Mouse (Mus musculus) lung, postnatal 14 days (tissue): ENCODE measurements around the gene Icam4.

Experiments used
- DNase-seq: peaks from one replicate; pipeline ENCODE4 v3.0.0; 2021

The Icam4 gene

DNA sequence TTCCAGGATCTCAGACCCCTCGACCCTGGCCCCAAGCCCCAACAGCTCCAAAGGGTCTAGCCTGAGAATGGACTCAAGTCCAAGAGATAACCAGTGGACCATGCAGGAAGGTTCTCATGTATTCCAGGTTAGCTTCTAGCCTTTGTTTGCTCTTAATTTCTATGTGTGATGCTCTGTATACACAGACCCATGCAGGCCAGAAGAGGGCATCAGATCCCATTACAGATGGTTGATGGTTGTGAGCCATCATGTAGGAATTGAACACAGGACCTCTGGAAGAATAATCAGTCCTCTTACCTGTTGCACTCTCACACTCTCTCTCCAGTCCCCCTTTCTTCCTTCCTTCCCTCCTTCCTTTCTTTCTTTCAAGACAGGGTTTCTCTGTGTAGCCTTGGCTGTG lies 16.8 kb upstream of the Icam4 start:
- no peak for DNase-seq

DNA sequence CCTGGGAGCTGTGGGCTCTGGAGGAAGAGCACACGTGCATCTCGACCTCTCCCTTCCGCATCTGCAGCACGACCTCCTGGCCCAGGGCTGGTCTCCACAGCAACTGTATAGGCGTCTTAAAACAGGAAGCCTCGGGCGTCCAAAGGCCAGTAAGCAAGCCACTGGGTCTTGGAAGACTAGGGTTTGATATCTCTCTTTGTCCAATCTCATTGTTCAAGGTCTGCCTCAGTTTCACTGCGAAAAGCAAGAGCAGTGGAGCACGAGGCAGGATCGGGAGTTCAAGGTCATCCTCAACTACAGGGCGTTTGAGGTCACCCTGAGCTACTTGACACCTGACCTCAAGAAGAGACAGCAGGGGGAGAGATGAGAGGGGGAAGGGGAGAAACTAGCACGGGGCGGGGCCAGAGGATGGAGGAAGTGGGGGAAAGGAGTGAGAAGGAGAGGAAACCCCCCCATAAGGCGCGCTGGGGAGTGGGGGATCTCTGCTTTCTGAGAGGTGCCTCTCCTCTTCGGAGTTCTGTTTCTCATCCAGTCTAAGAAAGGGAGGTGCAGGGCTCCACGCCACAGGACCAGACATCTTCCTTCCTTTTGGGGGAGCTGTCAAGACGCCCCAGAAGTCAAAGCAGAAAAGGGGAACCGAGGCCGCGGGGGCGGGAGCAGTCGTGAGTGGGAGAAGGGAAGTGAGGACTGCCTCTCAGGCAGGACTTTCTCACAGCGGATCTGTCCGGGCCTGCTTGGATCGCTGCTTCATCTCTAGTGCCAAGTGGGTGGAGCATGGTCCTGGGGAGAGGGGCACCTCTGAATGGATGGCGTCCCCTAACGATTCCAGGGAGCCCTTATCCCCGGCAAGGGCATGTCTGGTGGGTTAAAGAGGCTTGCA lies 14.2 kb upstream of the Icam4 start:
- peak; percentile 73 for DNase-seq

- peak; percentile 86 for DNase-seq
These were observed 13.5 kb upstream of the Icam4 start, which contains the start of gene Icam1 for GRCm38 (mm10) chr9:21015571-21016130. Icam1 (plus strand) TSS chr9:21015985.

- no peak for DNase-seq
These were observed 12.6 kb upstream of the Icam4 start for GRCm38 (mm10) chr9:21016331-21017176.

DNA sequence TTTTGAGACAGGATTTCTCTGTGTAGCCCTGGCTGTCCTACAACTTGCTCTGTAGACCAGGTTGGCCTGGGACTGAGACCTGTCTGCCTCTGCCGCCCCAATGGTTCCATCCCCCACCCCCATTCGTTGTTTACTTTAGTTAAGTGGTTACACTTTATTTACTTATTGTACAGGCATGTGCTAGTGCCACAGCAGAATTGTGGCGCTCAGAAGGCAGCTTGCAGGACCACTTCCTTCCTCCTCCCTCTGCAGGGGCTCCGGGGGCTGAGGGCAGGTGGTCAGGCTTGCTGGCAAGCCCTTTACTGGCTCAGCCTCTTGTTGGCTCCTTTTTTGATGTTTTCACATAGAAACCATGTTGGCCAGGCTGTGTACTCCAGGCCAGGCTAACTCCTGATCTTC lies 12.0 kb upstream of the Icam4 start:
- DNase-seq, result no peak

DNA sequence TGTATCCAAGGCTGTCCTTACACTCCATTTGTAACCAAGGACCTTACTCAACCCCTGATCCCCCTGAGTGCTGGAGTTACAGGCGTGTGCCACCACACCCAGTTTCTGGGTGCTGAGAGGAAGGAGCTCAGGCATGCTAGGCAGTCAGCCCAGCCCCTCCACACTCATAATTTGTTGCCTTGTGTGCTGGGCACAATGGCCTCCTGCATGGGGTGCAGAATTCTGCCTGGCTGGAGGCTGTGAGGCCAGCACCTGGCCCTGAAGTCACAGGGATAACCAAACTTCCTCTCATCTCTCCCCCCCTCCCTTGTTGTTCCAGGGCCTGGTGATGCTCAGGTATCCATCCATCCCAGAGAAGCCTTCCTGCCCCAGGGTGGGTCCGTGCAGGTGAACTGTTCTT lies 10.6 kb upstream of the Icam4 start:
- DNase-seq, result no peak

DNA sequence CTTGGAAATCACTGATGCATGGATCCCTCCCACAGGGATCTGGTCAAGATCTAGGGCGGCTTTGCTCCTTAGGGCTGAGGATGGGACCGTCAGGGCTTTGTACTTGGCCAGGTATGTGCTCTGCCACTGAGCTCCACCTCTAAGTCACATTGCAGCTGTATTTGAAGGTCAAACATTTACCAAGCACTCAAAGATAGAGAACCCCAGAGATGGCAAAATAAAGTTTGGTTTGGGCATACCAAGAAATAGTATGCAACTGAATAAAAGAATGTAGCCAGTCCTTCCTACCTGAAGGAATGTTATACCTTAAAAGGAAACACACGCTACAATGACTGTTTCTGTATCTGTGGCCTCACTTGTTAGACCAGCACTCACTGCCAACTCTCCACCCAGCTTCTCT lies 7.8 kb upstream of the Icam4 start:
- DNase-seq, result no peak

DNA sequence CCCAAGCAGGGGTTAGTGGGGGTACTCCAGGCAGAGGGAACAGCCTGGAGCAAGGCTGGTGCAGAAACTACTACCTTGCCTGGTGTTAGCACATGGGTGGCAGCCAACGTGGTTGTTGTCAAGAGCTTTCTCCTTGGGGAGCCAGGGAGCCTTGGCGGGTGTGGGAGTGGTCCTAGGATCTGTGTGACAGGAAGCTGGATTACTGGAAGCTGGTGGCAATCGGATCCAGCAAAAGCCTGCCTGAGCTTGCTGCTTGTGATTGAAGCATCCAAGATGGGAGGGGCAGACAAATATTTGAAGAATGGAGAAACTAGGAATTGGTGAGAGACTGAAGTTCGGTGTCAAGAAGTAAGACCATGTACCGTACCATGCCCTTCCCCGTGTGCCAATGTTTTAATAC lies 6.9 kb upstream of the Icam4 start:
- no peak for DNase-seq

DNA sequence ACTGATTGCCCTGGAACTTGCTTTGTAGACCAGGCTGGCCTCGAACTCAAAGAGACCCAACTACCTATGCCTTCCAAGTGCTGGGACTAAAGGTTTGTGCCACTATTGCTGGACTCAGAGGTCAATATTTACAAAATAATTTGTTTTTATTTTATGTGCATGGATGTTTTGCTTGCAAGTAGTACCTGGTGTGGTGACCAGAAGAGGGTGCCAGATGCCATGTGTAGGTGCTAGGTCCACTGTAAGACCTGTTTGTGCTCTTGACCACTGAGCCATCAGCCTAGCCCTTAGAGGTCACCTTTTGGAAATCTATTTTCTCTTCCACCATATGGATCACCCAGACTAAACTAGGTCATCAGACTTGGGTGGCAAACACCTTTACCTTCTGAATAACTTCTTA lies 6.4 kb upstream of the Icam4 start:
- no peak for DNase-seq

DNA sequence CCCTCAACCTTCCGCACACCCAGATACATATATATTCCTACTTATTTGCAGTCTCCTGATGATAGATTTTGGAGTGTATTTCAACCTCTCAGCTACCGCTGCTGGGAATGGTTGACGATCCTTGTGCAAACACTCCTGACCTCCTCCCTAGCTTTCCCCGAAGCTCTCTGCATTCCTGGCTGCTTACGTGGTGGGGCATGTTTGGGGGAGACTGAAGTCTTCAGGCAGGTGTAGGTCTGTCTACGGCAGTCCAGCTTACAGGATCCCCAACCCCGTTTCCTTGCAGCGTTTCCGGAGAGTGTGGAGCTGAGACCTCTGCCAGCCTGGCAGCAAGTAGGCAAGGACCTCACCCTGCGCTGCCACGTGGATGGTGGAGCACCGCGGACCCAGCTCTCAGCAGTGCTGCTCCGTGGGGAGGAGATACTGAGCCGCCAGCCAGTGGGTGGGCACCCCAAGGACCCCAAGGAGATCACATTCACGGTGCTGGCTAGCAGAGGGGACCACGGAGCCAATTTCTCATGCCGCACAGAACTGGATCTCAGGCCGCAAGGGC lies 3.8 kb upstream of the Icam4 start:
- peak; percentile 60 for DNase-seq

DNA sequence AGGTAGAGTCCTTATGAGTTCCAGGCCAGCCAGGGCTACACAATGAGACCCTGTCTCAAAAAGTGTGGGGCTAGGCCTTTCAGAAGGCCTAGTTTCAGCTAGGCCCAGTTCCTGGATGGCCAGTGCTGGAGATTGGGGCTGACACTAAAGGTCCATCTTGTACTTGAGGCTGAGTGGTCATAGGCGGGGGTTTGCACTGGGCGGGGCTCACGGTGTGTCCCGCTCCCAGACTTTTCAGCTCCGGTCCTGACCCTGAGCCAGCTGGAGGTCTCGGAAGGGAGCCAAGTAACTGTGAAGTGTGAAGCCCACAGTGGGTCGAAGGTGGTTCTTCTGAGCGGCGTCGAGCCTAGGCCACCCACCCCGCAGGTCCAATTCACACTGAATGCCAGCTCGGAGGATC lies 2.3 kb upstream of the Icam4 start:
- no peak for DNase-seq

GRCm38 (mm10) chr9:21027774-21028290 lies 1.3 kb upstream of the Icam4 start:
- no peak for DNase-seq

GRCm38 (mm10) chr9:21028560-21029110 lies 538 bp upstream of the Icam4 start:
- DNase-seq, result no peak

DNA sequence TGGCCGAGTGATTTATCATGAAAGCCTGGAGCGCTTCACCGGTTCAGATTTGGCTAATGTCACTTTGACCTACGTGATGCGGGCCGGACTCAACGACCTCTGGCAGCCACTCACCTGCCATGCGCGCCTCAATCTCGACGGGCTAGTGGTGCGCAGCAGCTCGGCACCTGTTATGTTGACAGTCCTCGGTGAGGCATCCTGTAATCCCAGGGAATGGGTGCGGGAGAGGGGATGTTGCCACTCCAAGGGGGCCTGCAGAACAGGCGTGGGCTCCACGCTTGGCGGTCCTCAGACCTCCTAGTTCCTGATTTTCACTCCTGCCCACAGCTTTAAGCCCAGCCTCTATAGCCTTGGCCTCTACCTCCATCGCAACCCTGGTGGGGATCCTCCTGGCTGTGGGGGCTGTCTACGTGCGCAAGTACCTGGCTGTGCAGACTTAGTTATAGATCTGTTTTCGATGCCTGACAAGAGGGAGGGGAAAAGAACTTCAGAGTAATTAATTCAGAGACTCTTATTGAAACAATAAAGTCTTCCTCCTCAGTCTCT lies 955 bp downstream of the Icam4 start:
- no peak for DNase-seq

GRCm38 (mm10) chr9:21030781-21031250 lies 1.6 kb downstream of the Icam4 start:
- peak; percentile 92 for DNase-seq

DNA sequence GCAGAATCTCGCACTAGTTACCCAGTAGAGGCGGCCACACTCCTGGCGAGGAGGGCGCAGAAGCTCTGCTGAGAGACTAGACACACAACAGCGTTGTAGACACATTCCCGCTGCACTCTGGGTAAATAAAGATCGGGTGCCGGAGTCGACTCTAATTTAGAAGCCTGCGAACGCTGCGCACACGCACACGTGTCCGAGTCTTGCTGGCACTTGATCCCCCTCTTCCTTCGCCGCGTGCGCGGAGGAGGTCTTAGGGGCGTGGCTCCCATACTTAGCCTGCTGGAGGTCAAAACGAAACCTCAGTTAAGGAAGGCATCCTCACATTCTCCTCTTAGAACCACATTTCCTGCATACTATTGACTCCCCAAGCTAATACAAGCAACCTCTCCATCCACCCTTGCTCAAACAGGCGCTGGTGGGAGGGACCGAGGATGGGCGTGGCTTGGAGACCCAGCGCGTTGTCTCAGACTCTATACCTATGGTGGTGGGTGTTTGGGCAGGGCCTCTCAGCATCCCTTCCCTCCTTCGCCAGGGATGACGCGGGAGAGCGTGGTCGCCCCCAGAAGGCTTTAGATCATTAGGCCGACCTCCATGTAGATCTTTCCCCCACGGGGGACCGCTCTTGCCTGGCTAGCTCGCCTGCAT lies 2.2 kb downstream of the Icam4 start:
- no peak for DNase-seq

DNA sequence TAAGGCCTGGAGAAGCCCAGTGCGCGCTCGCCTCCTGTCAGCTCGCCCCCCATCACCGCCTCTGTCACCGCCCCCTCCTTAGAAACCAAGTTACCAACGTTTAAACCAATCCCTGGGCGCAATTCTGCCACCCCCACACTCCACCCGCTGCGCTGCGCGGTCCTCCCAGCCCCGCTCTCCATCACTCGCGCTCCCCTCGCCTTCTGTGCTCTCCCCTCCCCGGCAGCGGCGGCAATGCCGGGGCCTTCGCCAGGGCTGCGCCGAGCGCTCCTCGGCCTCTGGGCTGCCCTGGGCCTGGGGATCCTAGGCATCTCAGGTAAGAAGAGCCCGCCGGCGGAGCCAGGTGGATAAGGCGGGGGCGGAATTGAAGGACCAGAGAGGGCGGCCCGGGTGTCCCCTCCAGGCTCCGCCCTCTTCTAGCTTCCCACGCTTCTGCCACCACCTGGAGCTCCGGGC lies 2.8 kb downstream of the Icam4 start, which contains the start of gene Icam5:
Gene Icam5, plus strand, starts transcription at position 178 of the 456 bp plus-strand sequence.
- DNase-seq, result no peak

DNA sequence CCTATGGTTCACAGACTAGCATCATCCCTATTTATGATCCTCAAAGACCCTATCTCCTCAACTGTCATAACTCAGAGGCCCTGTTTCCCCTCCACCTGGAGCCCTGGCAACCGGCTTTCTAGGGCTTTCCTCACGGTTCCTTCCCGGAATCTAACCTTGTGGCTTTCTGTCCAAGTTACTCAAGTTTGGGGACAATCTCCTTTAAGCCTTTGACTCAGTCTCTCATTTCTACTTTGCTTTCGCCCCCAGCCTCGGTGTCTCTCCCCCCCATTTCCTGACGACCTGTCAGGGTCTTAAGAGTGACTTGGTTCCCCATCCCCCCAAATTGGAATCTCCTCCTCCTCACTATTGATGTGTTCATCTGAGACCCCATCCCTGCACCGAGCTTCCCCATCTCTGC lies 3.3 kb downstream of the Icam4 start:
- DNase-seq, result no peak

DNA sequence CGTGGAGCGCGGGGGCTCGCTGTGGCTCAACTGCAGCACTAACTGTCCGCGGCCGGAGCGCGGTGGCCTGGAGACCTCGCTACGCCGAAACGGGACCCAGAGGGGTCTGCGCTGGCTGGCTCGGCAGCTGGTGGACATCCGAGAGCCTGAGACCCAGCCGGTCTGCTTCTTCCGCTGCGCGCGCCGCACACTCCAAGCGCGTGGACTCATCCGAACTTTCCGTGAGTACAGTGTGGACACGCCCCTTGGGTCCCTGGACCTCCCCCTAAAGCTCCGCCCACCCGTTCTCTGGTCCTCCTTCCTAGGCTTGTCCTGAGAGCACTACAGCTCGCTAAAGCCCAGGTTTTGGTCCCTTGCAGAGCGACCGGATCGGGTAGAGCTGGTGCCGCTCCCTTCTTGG lies 4.0 kb downstream of the Icam4 start:
- peak; percentile 91 for DNase-seq

GRCm38 (mm10) chr9:21034481-21035085 lies 5.4 kb downstream of the Icam4 start:
- no peak for DNase-seq

GRCm38 (mm10) chr9:21035586-21035985 lies 6.4 kb downstream of the Icam4 start:
- no peak for DNase-seq
